Mouse (Mus musculus): ENCODE data around the gene Acat3. TPM values are rescaled to one million over a fixed set of nuclear protein-coding genes. Genes with fewer than 3 reads are reported as not detected.
A peak's percentile ranks its signal among the peaks of the same experiment; 100 is the strongest.

Gene Acat3
- polyA plus RNA-seq, 1 experiment from 2014 or later: 1.6 TPM

DNA sequence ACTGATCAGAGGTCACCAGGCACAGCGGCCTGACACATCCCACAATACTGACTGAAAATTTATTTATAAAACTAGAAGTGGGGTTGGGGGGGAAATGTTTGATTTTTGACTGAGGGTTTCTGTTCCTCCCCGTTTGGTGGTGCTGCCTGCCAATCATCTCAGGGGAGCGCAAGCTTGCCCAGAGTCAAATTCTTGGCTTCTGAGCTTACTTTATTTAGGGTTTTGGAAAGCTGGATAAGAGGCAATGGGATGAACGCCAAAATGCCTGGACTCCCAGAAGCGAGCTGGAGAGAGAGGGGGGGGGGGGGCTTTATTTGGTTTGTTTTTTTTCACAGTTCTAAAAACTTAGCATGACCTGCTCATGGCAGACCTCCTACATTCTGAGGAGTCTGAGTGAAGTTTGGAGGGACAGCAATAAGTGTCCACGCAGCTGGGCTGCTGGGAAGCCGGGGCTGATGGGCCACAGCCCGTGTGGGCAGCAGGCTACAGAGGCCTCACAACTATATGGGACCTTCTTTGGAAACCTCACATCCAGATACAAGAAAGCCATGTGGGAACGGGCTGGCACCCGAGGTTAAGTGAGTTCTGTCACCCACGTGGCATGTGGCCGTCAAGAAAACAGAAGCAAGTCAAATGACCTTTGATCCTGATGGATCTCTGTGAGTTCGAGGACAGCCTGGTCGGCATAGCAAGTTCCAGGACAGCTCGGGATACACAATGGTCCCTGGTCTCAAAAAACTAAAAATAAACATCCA lies 53.2 kb downstream of the Acat3 start:
- H3K4me3 ChIP-seq (replicated peaks): no peak overlapping the region
- peaks cover 11% of the 10 kb centered on the region for H3K36me3 ChIP-seq (replicated peaks)
- no peaks in the 10 kb centered on the region for H3K9me3 ChIP-seq
- H3K4me1 ChIP-seq: no peaks in the 10 kb centered on the region
- no peak overlapping the region for H3K27ac ChIP-seq
- no peaks in the 10 kb centered on the region for H3K27me3 ChIP-seq
- H3K9ac ChIP-seq: no peak overlapping the region
- no peak overlapping the region for H3K4me2 ChIP-seq
- 87% methylated on average over 15 of the region's 15 CpGs for WGBS
- ATAC-seq (ENCODE audit: low FRiP score): no peak

DNA sequence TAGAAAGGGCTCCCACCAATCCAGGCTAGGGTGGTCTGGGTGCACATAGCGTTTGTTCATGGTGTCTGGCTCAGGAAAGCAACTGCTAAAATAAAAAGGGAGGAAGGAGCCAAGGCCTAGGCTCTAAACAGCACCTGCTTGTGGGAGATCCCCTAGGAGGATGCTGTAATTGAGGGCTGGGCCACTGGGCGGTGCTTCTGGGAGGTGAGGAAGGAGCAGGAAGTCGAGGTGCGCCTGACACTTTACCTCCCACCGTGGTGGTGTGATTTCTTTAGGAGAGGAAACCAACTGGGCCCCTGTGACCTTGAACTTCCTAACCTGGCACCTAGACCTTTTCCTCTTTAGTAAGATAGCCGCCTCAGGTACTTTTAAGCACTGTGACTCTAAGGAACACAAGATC lies 53.8 kb downstream of the Acat3 start:
- Histone ChIP-seq H3K4me1 (no peaks in the 10 kb centered on the region), H3K36me3 (replicated peaks) (peaks cover 11% of the 10 kb centered on the region), H3K27me3 (no peaks in the 10 kb centered on the region), H3K9ac (no peak overlapping the region), H3K4me3 (replicated peaks) (no peak overlapping the region), H3K27ac (no peak overlapping the region), H3K4me2 (no peak overlapping the region), H3K9me3 (no peaks in the 10 kb centered on the region)
- no peak for ATAC-seq (ENCODE audit: low FRiP score)
- WGBS: 44% methylated on average over 6 of the region's 6 CpGs

DNA sequence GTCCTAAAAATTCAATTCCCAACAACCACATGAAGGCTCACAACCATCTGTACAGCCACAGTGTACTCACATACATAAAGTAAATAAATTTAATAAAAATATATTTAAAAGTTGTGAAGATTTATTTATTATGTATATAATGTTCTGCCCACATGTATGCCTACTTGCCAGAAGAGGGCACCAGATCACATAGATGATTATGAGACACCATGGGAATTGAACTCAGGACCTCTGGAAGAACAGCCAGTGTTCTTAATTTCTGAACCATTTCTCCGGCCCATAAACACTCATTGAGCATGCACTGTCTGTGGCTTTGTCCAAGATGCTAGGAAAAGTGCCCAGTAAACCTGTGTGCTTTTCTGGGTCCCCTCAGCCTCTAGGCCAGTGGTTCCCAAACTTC lies 59.2 kb downstream of the Acat3 start:
- no peak overlapping the region for H3K9ac ChIP-seq
- H3K9me3 ChIP-seq: no peaks in the 10 kb centered on the region
- H3K4me2 ChIP-seq: no peak overlapping the region
- peaks cover 3% of the 10 kb centered on the region; the same call in 1 of the 2 replicates for H3K4me1 ChIP-seq
- WGBS: 94% methylated on average over 1 of the region's 1 CpGs
- no peak overlapping the region for H3K27ac ChIP-seq
- H3K4me3 ChIP-seq (replicated peaks): no peak overlapping the region
- H3K36me3 ChIP-seq (replicated peaks): no peaks in the 10 kb centered on the region
- no peaks in the 10 kb centered on the region; the same call in 1 of the 2 replicates for H3K27me3 ChIP-seq
- ATAC-seq (ENCODE audit: low FRiP score): no peak

DNA sequence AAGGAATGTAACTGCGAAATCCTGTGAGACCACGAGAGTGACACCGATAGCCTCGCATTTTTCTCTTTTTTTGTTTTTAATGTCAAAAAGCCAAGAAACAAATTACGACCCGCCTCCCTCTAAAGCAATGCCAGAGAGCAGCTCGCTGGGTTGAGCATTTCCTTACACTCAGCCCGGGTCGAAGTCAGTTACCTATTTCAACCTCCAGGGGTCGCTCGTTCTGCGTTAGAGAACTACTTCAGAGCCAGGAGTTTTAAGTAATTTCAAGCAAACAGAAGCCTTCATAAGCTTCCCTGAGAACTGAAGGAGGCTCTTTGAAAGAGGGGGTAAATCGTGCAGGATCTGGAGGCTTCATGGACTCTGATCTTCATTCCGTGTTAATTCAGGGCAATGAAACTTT lies 60.2 kb downstream of the Acat3 start:
- Histone ChIP-seq H3K36me3 (replicated peaks) (no peaks in the 10 kb centered on the region), H3K27me3 (no peaks in the 10 kb centered on the region; the same call in 1 of the 2 replicates), H3K27ac (no peak overlapping the region), H3K9ac (no peak overlapping the region), H3K4me3 (replicated peaks) (no peak overlapping the region), H3K4me1 (peaks cover 3% of the 10 kb centered on the region; the same call in 1 of the 2 replicates), H3K9me3 (no peaks in the 10 kb centered on the region), H3K4me2 (peak overlapping the region; percentile 2; the same call in 1 of the 2 replicates)
- peak; percentile 53; the same call in 1 of the 2 replicates for ATAC-seq (ENCODE audit: low FRiP score)
- 5% methylated on average over 14 of the region's 14 CpGs for WGBS

DNA sequence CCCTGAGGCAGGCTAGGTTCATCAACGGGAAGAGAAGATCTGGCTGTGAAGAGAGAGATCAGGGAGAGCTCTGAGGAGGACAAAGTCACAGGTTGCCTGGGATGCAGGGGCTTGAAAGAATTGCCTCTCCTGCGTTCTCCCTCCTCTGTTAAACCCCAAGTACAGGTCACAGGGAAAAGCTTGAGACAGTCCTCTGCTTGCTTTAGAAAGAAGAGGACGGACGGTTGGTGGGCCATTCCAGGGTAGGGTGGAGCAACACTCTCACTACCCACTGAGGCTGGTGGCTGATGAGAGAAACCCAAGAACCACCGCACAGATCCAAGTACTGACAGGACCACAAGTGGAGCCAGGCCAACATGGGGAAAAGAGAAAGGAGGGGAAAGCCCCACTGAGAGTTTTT lies 64.7 kb downstream of the Acat3 start, which contains the start of gene Mrgprh:
Gene Mrgprh, plus strand, starts transcription at position 301 of the 400 bp plus-strand sequence.
- H3K4me3 ChIP-seq (replicated peaks): no peak within 1 kb of the TSS
- WGBS: 78% methylated on average over 5 of the region's 5 CpGs
- H3K9ac ChIP-seq: no peak within 1 kb of the TSS
- peaks cover 3% of the 10 kb centered on the region; the same call in 1 of the 2 replicates for H3K4me1 ChIP-seq
- H3K27ac ChIP-seq: no peak within 1 kb of the TSS
- ATAC-seq (ENCODE audit: low FRiP score): no peak
- no peaks in the 10 kb centered on the region; the same call in 1 of the 2 replicates for H3K27me3 ChIP-seq
- H3K9me3 ChIP-seq: no peaks in the 10 kb centered on the region
- H3K4me2 ChIP-seq: no peak within 1 kb of the TSS
- no peaks in the 10 kb centered on the region for H3K36me3 ChIP-seq (replicated peaks)

Other genes with a start within 250 kb of the Acat3 start
- 22.7 TPM in 2 replicates for gene Igf2r, start 170.9 kb downstream of the Acat3 start, polyA plus RNA-seq (2016; fragmentation: Nextera tagmentation; extraction: Ambion mirVana)
- gene Mas1, start 72.5 kb downstream of the Acat3 start, polyA plus RNA-seq (2016; fragmentation: Nextera tagmentation; extraction: Ambion mirVana): 0.38 TPM in 1 of 2 replicates, not detected in the other
- gene Mrgprh, start 64.6 kb downstream of the Acat3 start, polyA plus RNA-seq (2016; fragmentation: Nextera tagmentation; extraction: Ambion mirVana): not detected in 2 replicates
- 1.3 and 2.5 TPM in 2 replicates for gene Pnldc1, start 30.4 kb downstream of the Acat3 start, polyA plus RNA-seq (2016; fragmentation: Nextera tagmentation; extraction: Ambion mirVana)
- gene Tcp1, start 24.9 kb downstream of the Acat3 start, polyA plus RNA-seq (2016; fragmentation: Nextera tagmentation; extraction: Ambion mirVana): 512 and 524 TPM in 2 replicates
- 166 and 177 TPM in 2 replicates for gene Mrpl18, start 24.3 kb downstream of the Acat3 start, polyA plus RNA-seq (2016; fragmentation: Nextera tagmentation; extraction: Ambion mirVana)
- gene Acat2, start 20.1 kb upstream of the Acat3 start, polyA plus RNA-seq (2016; fragmentation: Nextera tagmentation; extraction: Ambion mirVana): 370 and 386 TPM in 2 replicates
- gene Wtap, start 53.6 kb upstream of the Acat3 start, polyA plus RNA-seq (2016; fragmentation: Nextera tagmentation; extraction: Ambion mirVana): 87.7 and 111 TPM in 2 replicates
- 105 and 109 TPM in 2 replicates for gene Sod2, start 66.2 kb upstream of the Acat3 start, polyA plus RNA-seq (2016; fragmentation: Nextera tagmentation; extraction: Ambion mirVana)
- not detected in 2 replicates for gene Gpr31b, start 111.7 kb upstream of the Acat3 start, polyA plus RNA-seq (2016; fragmentation: Nextera tagmentation; extraction: Ambion mirVana)
- gene Tcp10b, start 120.5 kb upstream of the Acat3 start, polyA plus RNA-seq (2016; fragmentation: Nextera tagmentation; extraction: Ambion mirVana): 0.15 and 0.41 TPM in 2 replicates
- not detected in 2 replicates for gene Unc93a, start 191.2 kb upstream of the Acat3 start, polyA plus RNA-seq (2016; fragmentation: Nextera tagmentation; extraction: Ambion mirVana)